Mouse (Mus musculus): ENCODE data around the gene Mcu.

- TF ChIP-seq CTCF (IDR thresholded peaks at IDR 0.05; ENCODE audit: low read depth) (no peak), EP300 (optimal IDR thresholded peaks at IDR 0.05) (no peak)
These were observed 186.9 kb downstream of the Mcu start for GRCm38 (mm10) chr10:59429448-59430135.

All from stomach, postnatal 0 days (tissue).